8 mouse cellular contexts compared by ENCODE assay signal in genomic region chr1:162548917-162549613, GRCm38 (mm10). TPM values are rescaled to one million over a fixed set of nuclear protein-coding genes. Genes with fewer than 3 reads are reported as not detected.
DNase-seq lines count a peak whose midpoint lies in the region; ATAC-seq and TF ChIP-seq lines count a peak whose summit lies in the region.

No protein-coding gene starts in this region.

- H3K27me3 ChIP-seq in kidney, embryonic 14.5 days (ENCODE audit: control insufficient read depth, insufficient read depth, low read length): no peaks in the 10 kb centered on the region
- no peaks in the 10 kb centered on the region for H3K27me3 ChIP-seq in hindbrain, embryonic 14.5 days (ENCODE audit: control insufficient read depth, insufficient read depth, low read length)
- H3K27me3 ChIP-seq in midbrain, embryonic 15.5 days (replicated peaks): no peaks in the 10 kb centered on the region

- peaks cover 21% of the 10 kb centered on the region; the same call in 1 of the 2 replicates for H3K36me3 ChIP-seq in kidney, embryonic 14.5 days (ENCODE audit: control insufficient read depth, insufficient read depth, low read length)
- peaks cover 24% of the 10 kb centered on the region for H3K36me3 ChIP-seq in hindbrain, embryonic 14.5 days (replicated peaks; ENCODE audit: control insufficient read depth, insufficient read depth)
- H3K36me3 ChIP-seq in midbrain, embryonic 15.5 days (replicated peaks): peaks cover 8% of the 10 kb centered on the region; the same call in 1 of the 2 replicates

- 63% methylated on average over 10 of the region's 10 CpGs for WGBS in kidney, embryonic 14.5 days
- WGBS in hindbrain, embryonic 14.5 days: 70% methylated on average over 10 of the region's 10 CpGs
- WGBS in midbrain, embryonic 15.5 days: 71% methylated on average over 10 of the region's 10 CpGs

- TF ChIP-seq POLR2A in bone marrow macrophage, adult 2 months (IDR thresholded peaks at IDR 0.05; ENCODE audit: borderline replicate concordance, low read depth, low read length): no peak

- ATAC-seq in kidney, embryonic 14.5 days (ENCODE audit: low FRiP score, low TSS enrichment): no peak
- ATAC-seq in hindbrain, embryonic 14.5 days (ENCODE audit: low FRiP score): no peak
- 0 out of 2 replicates have a peak, but pooled peaks have one; percentile 2 for ATAC-seq in midbrain, embryonic 15.5 days (replicated peaks)

- no peak overlapping the region for H3K27ac ChIP-seq in kidney, embryonic 14.5 days (ENCODE audit: low read depth, low read length)
- 0 out of 2 replicates have a peak overlapping the region, but pooled peaks have one; percentile 56 for H3K27ac ChIP-seq in bone marrow macrophage, adult 2 months (ENCODE audit: insufficient read depth, low read depth, low read length)
- peak overlapping the region; percentile 85 for H3K27ac ChIP-seq in hindbrain, embryonic 14.5 days
- peak overlapping the region; percentile 86 for H3K27ac ChIP-seq in midbrain, embryonic 15.5 days

- no peak for TF ChIP-seq CTCF in bone marrow macrophage, adult 2 months (IDR thresholded peaks at IDR 0.05; ENCODE audit: low read depth, low read length)

- no peaks in the 10 kb centered on the region for H3K9me3 ChIP-seq in kidney, embryonic 14.5 days (ENCODE audit: control insufficient read depth, low read length)
- no peaks in the 10 kb centered on the region for H3K9me3 ChIP-seq in hindbrain, embryonic 14.5 days (ENCODE audit: control insufficient read depth, low read length)
- H3K9me3 ChIP-seq in midbrain, embryonic 15.5 days: no peaks in the 10 kb centered on the region

- no peak for DNase-seq in kidney, postnatal 25 days
- no peak for DNase-seq in hindbrain, embryonic 14.5 days (ENCODE audit: low spot score)
- DNase-seq in right cerebral cortex, postnatal 36 days (ENCODE audit: low spot score in 2 of 2): no peak
- no peak for DNase-seq in spleen, adult 12 weeks (ENCODE audit: low spot score)
- DNase-seq in adipocyte (ENCODE audit: low spot score): no peak

- peak overlapping the region; percentile 75 for H3K4me2 ChIP-seq in kidney, embryonic 14.5 days (replicated peaks; ENCODE audit: low read depth, low read length)
- peak overlapping the region; percentile 92 for H3K4me2 ChIP-seq in hindbrain, embryonic 14.5 days (replicated peaks)
- H3K4me2 ChIP-seq in midbrain, embryonic 15.5 days: peak overlapping the region; percentile 77

- H3K4me3 ChIP-seq in kidney, embryonic 14.5 days (ENCODE audit: low read length): peak overlapping the region; percentile 68
- H3K4me3 ChIP-seq in bone marrow macrophage, adult 2 months (ENCODE audit: insufficient read depth, low read length): peak overlapping the region; percentile 98
- H3K4me3 ChIP-seq in hindbrain, embryonic 14.5 days (replicated peaks; ENCODE audit: low read length): peak overlapping the region; percentile 70
- peak overlapping the region; percentile 94 for H3K4me3 ChIP-seq in midbrain, embryonic 15.5 days

- H3K9ac ChIP-seq in kidney, embryonic 14.5 days (ENCODE audit: low read depth, low read length): peak overlapping the region; percentile 71
- peak overlapping the region; percentile 71 for H3K9ac ChIP-seq in hindbrain, embryonic 14.5 days
- H3K9ac ChIP-seq in midbrain, embryonic 15.5 days: peak overlapping the region; percentile 58; the same call in 1 of the 2 replicates

- peaks cover 8% of the 10 kb centered on the region for H3K4me1 ChIP-seq in kidney, embryonic 14.5 days (ENCODE audit: control insufficient read depth, insufficient read depth, low read length)
- H3K4me1 ChIP-seq in bone marrow macrophage, adult 2 months (ENCODE audit: control insufficient read depth, insufficient read depth, low read length): peaks cover 10% of the 10 kb centered on the region
- peaks cover 17% of the 10 kb centered on the region; the same call in 1 of the 2 replicates for H3K4me1 ChIP-seq in hindbrain, embryonic 14.5 days (replicated peaks; ENCODE audit: control insufficient read depth, insufficient read depth, low read length)
- H3K4me1 ChIP-seq in midbrain, embryonic 15.5 days: peaks cover 21% of the 10 kb centered on the region

RNA-seq across cellular contexts. Expression of gene Mettl13, which starts 0.7 kb away (rescaled TPM):
- 9.8 and 19.3 TPM in 2 replicates for polyA plus RNA-seq in kidney, embryonic 14.5 days (2014; fragmentation: Nextera tagmentation; extraction: Ambion mirVana)
- 6.5 and 8.2 TPM in 2 replicates for polyA plus RNA-seq in bone marrow macrophage, adult 2 months (2012; ENCODE audit: insufficient read depth, insufficient read length, missing spikeins)
- polyA plus RNA-seq in hindbrain, embryonic 14.5 days (2014; fragmentation: Nextera tagmentation; extraction: Ambion mirVana): 11.8 and 12.2 TPM in 2 replicates
- 18.2 and 20.8 TPM in 2 replicates for polyA plus RNA-seq in midbrain, embryonic 15.5 days (2015; fragmentation: Nextera tagmentation; extraction: Ambion mirVana)

RNA-seq across cellular contexts. Expression of gene Vamp4, which starts 21.2 kb away (rescaled TPM):
- 53.6 and 55.5 TPM in 2 replicates for polyA plus RNA-seq in kidney, embryonic 14.5 days (2014; fragmentation: Nextera tagmentation; extraction: Ambion mirVana)
- 75.5 and 78.8 TPM in 2 replicates for polyA plus RNA-seq in bone marrow macrophage, adult 2 months (2012; ENCODE audit: insufficient read depth, insufficient read length, missing spikeins)
- polyA plus RNA-seq in hindbrain, embryonic 14.5 days (2014; fragmentation: Nextera tagmentation; extraction: Ambion mirVana): 70.6 and 80.0 TPM in 2 replicates
- 72.0 and 75.4 TPM in 2 replicates for polyA plus RNA-seq in midbrain, embryonic 15.5 days (2015; fragmentation: Nextera tagmentation; extraction: Ambion mirVana)
